Mouse (Mus musculus): ENCODE measurements at regions not wholly inside any gene's neighbourhood (a gene's known extent, or its start where the extent isn't known, plus 50 kb on each side); places are given as distances from the start of the nearest gene placed in this dataset.

- ATAC-seq (replicated peaks; ENCODE audit: low FRiP score) = no peak
- Histone ChIP-seq H3K36me3 (ENCODE audit: control insufficient read depth, insufficient read depth, low read length) (no peaks in the 10 kb centered on the region), H3K27me3 (ENCODE audit: control insufficient read depth, insufficient read depth, low read length) (no peaks in the 10 kb centered on the region), H3K9me3 (ENCODE audit: control insufficient read depth, low read length) (no peaks in the 10 kb centered on the region), H3K4me3 (ENCODE audit: low read depth, low read length) (no peak overlapping the region), H3K4me2 (ENCODE audit: low read depth, low read length, severe bottlenecking) (no peak overlapping the region), H3K4me1 (replicated peaks; ENCODE audit: control insufficient read depth, insufficient read depth, low read length) (no peaks in the 10 kb centered on the region), H3K9ac (ENCODE audit: low read length) (no peak overlapping the region), H3K27ac (ENCODE audit: low read depth, low read length) (no peak overlapping the region)
- WGBS = 68% methylated on average over 3 of the region's 3 CpGs
- no peak for DNase-seq (ENCODE audit: low spot score)
Observed at GRCm38 (mm10) chr12:49827769-49828168, 442.8 kb downstream of the Gm43517 start.

DNA sequence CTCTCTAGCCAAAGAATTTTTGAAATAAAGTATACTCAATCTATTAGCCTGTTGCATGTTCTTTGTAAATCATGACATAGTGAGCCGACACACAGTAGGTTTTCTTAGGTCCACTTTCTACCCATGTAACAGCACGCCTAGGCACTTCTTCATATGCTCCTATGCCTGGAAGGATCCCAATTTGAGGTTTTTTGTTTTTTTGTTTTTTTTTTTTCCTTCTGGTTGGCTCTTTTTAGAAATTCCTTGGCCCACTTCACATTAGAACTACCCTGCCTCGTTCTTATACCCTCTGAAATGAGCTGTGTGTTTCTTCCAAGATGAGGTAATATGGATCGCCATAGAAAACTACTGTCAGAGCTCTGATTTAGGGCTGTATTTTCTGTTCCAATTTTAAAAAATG is 443.6 kb downstream of the Gm43517 start:
- Histone ChIP-seq H3K36me3 (ENCODE audit: control insufficient read depth, insufficient read depth, low read length) (no peaks in the 10 kb centered on the region), H3K4me1 (replicated peaks; ENCODE audit: control insufficient read depth, insufficient read depth, low read length) (no peaks in the 10 kb centered on the region), H3K9me3 (ENCODE audit: control insufficient read depth, low read length) (no peaks in the 10 kb centered on the region), H3K4me3 (ENCODE audit: low read depth, low read length) (no peak overlapping the region), H3K27ac (ENCODE audit: low read depth, low read length) (no peak overlapping the region), H3K27me3 (ENCODE audit: control insufficient read depth, insufficient read depth, low read length) (no peaks in the 10 kb centered on the region), H3K9ac (ENCODE audit: low read length) (no peak overlapping the region), H3K4me2 (ENCODE audit: low read depth, low read length, severe bottlenecking) (no peak overlapping the region)
- 88% methylated on average over 4 of the region's 4 CpGs for WGBS
- DNase-seq (ENCODE audit: low spot score) (no peak), ATAC-seq (replicated peaks; ENCODE audit: low FRiP score) (no peak)

DNA sequence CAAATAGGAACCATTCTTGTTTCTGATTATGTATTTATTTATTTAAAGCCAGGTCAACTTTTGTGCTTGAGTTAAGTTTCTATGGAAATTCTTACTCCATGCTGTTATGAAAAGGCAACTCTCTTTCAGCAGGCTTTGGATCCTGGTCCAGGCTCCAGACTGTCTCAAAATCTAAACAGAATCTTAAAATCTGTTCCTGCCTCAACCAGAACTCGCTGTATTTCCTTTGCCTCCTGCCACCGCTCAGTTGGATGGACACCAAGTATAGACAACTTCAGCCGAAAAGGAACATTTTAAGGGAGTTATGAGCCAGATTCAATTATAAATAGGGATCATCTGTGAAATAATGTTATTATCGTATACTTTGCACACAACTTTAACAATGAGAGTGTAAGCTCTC is 445.7 kb downstream of the Gm43517 start:
- no peaks in the 10 kb centered on the region for H3K9me3 ChIP-seq (ENCODE audit: control insufficient read depth, low read length)
- H3K4me1 ChIP-seq (replicated peaks; ENCODE audit: control insufficient read depth, insufficient read depth, low read length) = no peaks in the 10 kb centered on the region
- H3K36me3 ChIP-seq (ENCODE audit: control insufficient read depth, insufficient read depth, low read length) = no peaks in the 10 kb centered on the region
- H3K4me2 ChIP-seq (ENCODE audit: low read depth, low read length, severe bottlenecking) = no peak overlapping the region
- ATAC-seq (replicated peaks; ENCODE audit: low FRiP score) = no peak
- 91% methylated on average over 4 of the region's 4 CpGs for WGBS
- H3K4me3 ChIP-seq (ENCODE audit: low read depth, low read length) = no peak overlapping the region
- no peak for DNase-seq (ENCODE audit: low spot score)
- no peak overlapping the region for H3K9ac ChIP-seq (ENCODE audit: low read length)
- no peak overlapping the region for H3K27ac ChIP-seq (ENCODE audit: low read depth, low read length)
- no peaks in the 10 kb centered on the region for H3K27me3 ChIP-seq (ENCODE audit: control insufficient read depth, insufficient read depth, low read length)

DNA sequence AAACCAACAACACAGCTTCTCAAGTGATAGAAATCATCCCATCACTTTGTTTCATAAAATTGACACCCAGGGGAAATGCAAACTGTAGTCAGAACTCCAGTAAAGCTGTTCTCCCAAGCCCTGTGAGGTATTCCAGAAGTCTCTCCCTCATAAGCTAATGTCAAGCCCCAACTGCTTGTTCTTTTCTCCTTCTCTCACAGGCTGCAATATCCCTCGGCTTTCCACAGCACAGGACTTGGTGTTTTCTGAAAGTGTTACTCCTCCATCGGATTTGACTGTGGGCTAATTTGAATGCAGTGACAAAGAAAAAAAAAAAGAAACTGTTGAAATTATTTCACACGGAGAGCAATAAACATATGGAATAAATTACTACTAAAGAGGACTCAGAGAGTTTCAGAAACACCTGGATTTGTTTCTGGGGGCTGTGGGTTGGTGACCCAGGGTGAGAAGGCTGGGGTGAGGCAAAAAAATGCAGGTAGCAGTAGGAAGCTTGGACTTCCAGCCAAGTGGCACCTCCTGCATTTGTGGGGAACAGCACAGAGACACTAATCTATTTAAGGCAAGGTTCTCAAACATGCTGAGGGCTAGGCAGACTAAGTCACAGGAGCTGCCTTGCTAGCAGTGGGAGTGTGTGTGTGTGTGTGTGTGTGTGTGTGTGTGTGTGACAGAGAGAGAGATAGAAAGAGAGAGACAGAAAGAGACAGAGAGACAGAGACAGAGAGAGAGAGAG is 447.3 kb downstream of the Gm43517 start:
- H3K9me3 ChIP-seq (ENCODE audit: control insufficient read depth, low read length) = no peaks in the 10 kb centered on the region
- H3K4me3 ChIP-seq (ENCODE audit: low read depth, low read length) = no peak overlapping the region
- no peak overlapping the region for H3K4me2 ChIP-seq (ENCODE audit: low read depth, low read length, severe bottlenecking)
- no peaks in the 10 kb centered on the region for H3K27me3 ChIP-seq (ENCODE audit: control insufficient read depth, insufficient read depth, low read length)
- H3K36me3 ChIP-seq (ENCODE audit: control insufficient read depth, insufficient read depth, low read length) = no peaks in the 10 kb centered on the region
- H3K9ac ChIP-seq (ENCODE audit: low read length) = no peak overlapping the region
- 68% methylated on average over 3 of the region's 3 CpGs for WGBS
- H3K27ac ChIP-seq (ENCODE audit: low read depth, low read length) = no peak overlapping the region
- DNase-seq (ENCODE audit: low spot score) (no peak), ATAC-seq (replicated peaks; ENCODE audit: low FRiP score) (no peak)
- no peaks in the 10 kb centered on the region for H3K4me1 ChIP-seq (replicated peaks; ENCODE audit: control insufficient read depth, insufficient read depth, low read length)

GRCm38 (mm10) chr12:49836282-49837070 is 451.5 kb downstream of the Gm43517 start:
- Histone ChIP-seq H3K9me3 (ENCODE audit: control insufficient read depth, low read length) (no peaks in the 10 kb centered on the region), H3K27ac (ENCODE audit: low read depth, low read length) (no peak overlapping the region), H3K36me3 (ENCODE audit: control insufficient read depth, insufficient read depth, low read length) (no peaks in the 10 kb centered on the region), H3K9ac (ENCODE audit: low read length) (no peak overlapping the region), H3K4me2 (ENCODE audit: low read depth, low read length, severe bottlenecking) (no peak overlapping the region), H3K4me1 (replicated peaks; ENCODE audit: control insufficient read depth, insufficient read depth, low read length) (no peaks in the 10 kb centered on the region), H3K4me3 (ENCODE audit: low read depth, low read length) (no peak overlapping the region), H3K27me3 (ENCODE audit: control insufficient read depth, insufficient read depth, low read length) (no peaks in the 10 kb centered on the region)
- 53% methylated on average over 7 of the region's 7 CpGs for WGBS
- ATAC-seq (replicated peaks; ENCODE audit: low FRiP score) (no peak), DNase-seq (ENCODE audit: low spot score) (no peak)

DNA sequence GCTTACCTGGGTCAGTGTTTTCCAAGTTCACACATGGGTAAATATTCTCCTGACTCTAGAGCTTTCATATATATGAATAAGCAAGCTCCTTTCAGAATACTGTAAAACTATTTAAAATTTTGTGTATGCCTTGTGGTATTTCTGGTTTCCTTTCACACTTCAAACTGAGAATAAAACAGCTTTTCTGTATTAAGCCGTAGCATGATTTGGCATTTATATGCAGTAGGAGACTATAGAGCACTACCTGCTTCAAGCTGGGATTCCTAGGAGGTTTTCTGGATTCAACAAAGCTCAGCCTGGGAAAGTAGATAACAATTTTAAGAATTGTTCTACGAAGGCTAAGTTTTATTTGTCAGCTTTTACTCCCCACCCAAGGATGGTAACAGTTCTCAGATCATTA is 500.5 kb downstream of the Gm43517 start:
- Histone ChIP-seq H3K27ac (ENCODE audit: low read depth, low read length) (no peak overlapping the region), H3K36me3 (ENCODE audit: control insufficient read depth, insufficient read depth, low read length) (no peaks in the 10 kb centered on the region), H3K9me3 (ENCODE audit: control insufficient read depth, low read length) (no peaks in the 10 kb centered on the region), H3K9ac (ENCODE audit: low read length) (no peak overlapping the region), H3K4me3 (ENCODE audit: low read depth, low read length) (no peak overlapping the region), H3K4me1 (replicated peaks; ENCODE audit: control insufficient read depth, insufficient read depth, low read length) (no peaks in the 10 kb centered on the region), H3K4me2 (ENCODE audit: low read depth, low read length, severe bottlenecking) (no peak overlapping the region), H3K27me3 (ENCODE audit: control insufficient read depth, insufficient read depth, low read length) (no peaks in the 10 kb centered on the region)
- no peak for ATAC-seq (replicated peaks; ENCODE audit: low FRiP score)
- WGBS = 79% methylated on average over 2 of the region's 2 CpGs
- no peak for DNase-seq (ENCODE audit: low spot score)

- 92% methylated on average over 2 of the region's 2 CpGs for whole genome bisulfite sequencing
- DNase-seq (ENCODE audit: low spot score) = no peak
- no peaks in the 10 kb centered on the region for H3K36me3 ChIP-seq (ENCODE audit: control insufficient read depth, insufficient read depth, low read length)
Observed at GRCm38 (mm10) chr12:49887246-49887645, 502.3 kb downstream of the Gm43517 start.

GRCm38 (mm10) chr12:49897768-49898167 is 512.8 kb downstream of the Gm43517 start:
- H3K9me3 ChIP-seq (ENCODE audit: control insufficient read depth, low read length) = no peaks in the 10 kb centered on the region
- no peak overlapping the region for H3K27ac ChIP-seq (ENCODE audit: low read depth, low read length)
- H3K27me3 ChIP-seq (ENCODE audit: control insufficient read depth, insufficient read depth, low read length) = no peaks in the 10 kb centered on the region
- H3K4me1 ChIP-seq (replicated peaks; ENCODE audit: control insufficient read depth, insufficient read depth, low read length) = no peaks in the 10 kb centered on the region
- WGBS = 55% methylated on average over 2 of the region's 2 CpGs
- DNase-seq (ENCODE audit: low spot score) = no peak
- H3K4me2 ChIP-seq (ENCODE audit: low read depth, low read length, severe bottlenecking) = no peak overlapping the region
- ATAC-seq (replicated peaks; ENCODE audit: low FRiP score) = 0 out of 2 replicates have a peak, but pooled peaks have one; percentile 51
- H3K9ac ChIP-seq (ENCODE audit: low read length) = no peak overlapping the region
- no peak overlapping the region for H3K4me3 ChIP-seq (ENCODE audit: low read depth, low read length)
- H3K36me3 ChIP-seq (ENCODE audit: control insufficient read depth, insufficient read depth, low read length) = no peaks in the 10 kb centered on the region

More at GRCm38 (mm10) chr12:49887246-49887645, 502.3 kb downstream of the Gm43517 start:
- Histone ChIP-seq H3K9ac (ENCODE audit: low read length) (no peak overlapping the region), H3K27me3 (ENCODE audit: control insufficient read depth, insufficient read depth, low read length) (no peaks in the 10 kb centered on the region), H3K4me1 (replicated peaks; ENCODE audit: control insufficient read depth, insufficient read depth, low read length) (no peaks in the 10 kb centered on the region), H3K4me2 (ENCODE audit: low read depth, low read length, severe bottlenecking) (no peak overlapping the region), H3K4me3 (ENCODE audit: low read depth, low read length) (no peak overlapping the region), H3K9me3 (ENCODE audit: control insufficient read depth, low read length) (no peaks in the 10 kb centered on the region), H3K27ac (ENCODE audit: low read depth, low read length) (no peak overlapping the region)
- ATAC-seq (replicated peaks; ENCODE audit: low FRiP score) = no peak
